Mouse (Mus musculus) right cerebral cortex, postnatal 25 days (tissue): ENCODE results near the gene Cbfa2t3.

Experiments
- DNase-seq: peaks from one replicate; pipeline ENCODE4 v3.0.0; 2022

The Cbfa2t3 gene

GRCm38 (mm10) chr8:122699005-122699492 lies at the start of gene Cbfa2t3:
Gene Cbfa2t3 (minus strand): TSS chr8:122699109.
- no peak for DNase-seq

- no peak for DNase-seq
These were observed 48.9 kb upstream of the Cbfa2t3 start for GRCm38 (mm10) chr8:122747825-122748224.

GRCm38 (mm10) chr8:122746439-122746838 lies 47.5 kb upstream of the Cbfa2t3 start:
- no peak for DNase-seq

- DNase-seq = peak; percentile 34
These were observed 46.9 kb upstream of the Cbfa2t3 start for GRCm38 (mm10) chr8:122745750-122746275.

GRCm38 (mm10) chr8:122745022-122745749 lies 46.3 kb upstream of the Cbfa2t3 start:
- DNase-seq = peak; percentile 9

GRCm38 (mm10) chr8:122742471-122742870 lies 43.6 kb upstream of the Cbfa2t3 start:
- no peak for DNase-seq

- DNase-seq = no peak
These were observed 40.3 kb upstream of the Cbfa2t3 start for GRCm38 (mm10) chr8:122739102-122739725.

- DNase-seq = no peak
These were observed 39.0 kb upstream of the Cbfa2t3 start for GRCm38 (mm10) chr8:122737886-122738285.

- no peak for DNase-seq
These were observed 38.2 kb upstream of the Cbfa2t3 start for GRCm38 (mm10) chr8:122737071-122737470.

GRCm38 (mm10) chr8:122736623-122737022 lies 37.7 kb upstream of the Cbfa2t3 start:
- DNase-seq = no peak

GRCm38 (mm10) chr8:122735542-122736473 lies 36.9 kb upstream of the Cbfa2t3 start:
- no peak for DNase-seq

- DNase-seq = no peak
These were observed 36.2 kb upstream of the Cbfa2t3 start for GRCm38 (mm10) chr8:122735110-122735509.

GRCm38 (mm10) chr8:122728630-122729029 lies 29.7 kb upstream of the Cbfa2t3 start:
- DNase-seq = no peak

- DNase-seq = no peak
These were observed 28.5 kb upstream of the Cbfa2t3 start for GRCm38 (mm10) chr8:122727412-122727811.

- no peak for DNase-seq
These were observed 27.9 kb upstream of the Cbfa2t3 start for GRCm38 (mm10) chr8:122726789-122727188.

GRCm38 (mm10) chr8:122725187-122725586 lies 26.3 kb upstream of the Cbfa2t3 start:
- DNase-seq = no peak

- no peak for DNase-seq
These were observed 22.1 kb upstream of the Cbfa2t3 start for GRCm38 (mm10) chr8:122720811-122721640.

GRCm38 (mm10) chr8:122720070-122720729 lies 21.3 kb upstream of the Cbfa2t3 start:
- DNase-seq = no peak

- no peak for DNase-seq
These were observed 20.7 kb upstream of the Cbfa2t3 start for GRCm38 (mm10) chr8:122719500-122720065.

GRCm38 (mm10) chr8:122718711-122719499 lies 20.0 kb upstream of the Cbfa2t3 start:
- DNase-seq = no peak
